Mouse (Mus musculus) hindbrain, embryonic 14.5 days (tissue): ENCODE results near the gene Fam3b. TPM values are rescaled to one million over a fixed set of nuclear protein-coding genes. Genes with fewer than 3 reads are reported as not detected.
A peak's percentile ranks its signal among the peaks of the same experiment; 100 is the strongest.

ENCODE experiments used
- ATAC-seq: fragments of 200-750 bp; cut with Nextera tagmentation; 2 replicates; pipeline ENCODE4 v1.8.0; 2017; ENCODE audit warnings: moderate number of reproducible peaks, mild to moderate bottlenecking, moderate TSS enrichment, moderate library complexity; ENCODE audit not compliant: low FRiP score
- DNase-seq: peaks from one replicate; pipeline ENCODE4 v3.0.0-alpha.2; 2015; ENCODE audit warnings: low spot score
- H3K27ac ChIP-seq: fragments of 300-500 bp; sonication (generic); 2 replicates; pipeline ENCODE4 v1.5.1; 2014; ENCODE audit warnings: mild to moderate bottlenecking, moderate library complexity
- H3K27me3 ChIP-seq: fragments of 300-500 bp; sonication (generic); 2 replicates; pipeline ENCODE4 v1.6.1; 2014; ENCODE audit warnings: mild to moderate bottlenecking, low read length, mixed read lengths; ENCODE audit not compliant: control insufficient read depth, insufficient read depth
- H3K36me3 ChIP-seq: fragments of 300-500 bp; sonication (generic); replicated peaks from 2 replicates; pipeline ENCODE4 v1.6.1; 2014; ENCODE audit not compliant: control insufficient read depth, insufficient read depth
- H3K4me1 ChIP-seq: fragments of 300-500 bp; sonication (generic); replicated peaks from 2 replicates; pipeline ENCODE4 v1.6.1; 2014; ENCODE audit warnings: antibody characterized with exemption, low read length, mixed read lengths; ENCODE audit not compliant: control insufficient read depth, insufficient read depth
- H3K4me2 ChIP-seq: fragments of 300-500 bp; sonication (generic); replicated peaks from 2 replicates; pipeline ENCODE4 v1.6.1; 2014; ENCODE audit warnings: mild to moderate bottlenecking, moderate library complexity
- H3K4me3 ChIP-seq: fragments of 300-500 bp; sonication (generic); replicated peaks from 2 replicates; pipeline ENCODE4 v1.5.1; 2014; ENCODE audit warnings: mild to moderate bottlenecking, low read length
- H3K9ac ChIP-seq: fragments of 300-500 bp; sonication (generic); 2 replicates; pipeline ENCODE4 v1.6.1; 2014
- H3K9me3 ChIP-seq: fragments of 300-500 bp; sonication (generic); 2 replicates; pipeline ENCODE4 v1.6.1; 2016; ENCODE audit warnings: low read length; ENCODE audit not compliant: control insufficient read depth
- WGBS: fragments of 180-500 bp; shearing (Covaris S2); extraction: QIAGEN DNeasy Blood & Tissue Kit; methylation state at CpG from one replicate; pipeline ENCODE4 v1.1.7; 2014; 5-methylcytosine and 5-hydroxymethylcytosine counted together
- polyA plus RNA-seq: library from polyadenylated mRNA; unstranded; fragments of >200 nt; fragmentation: Nextera tagmentation; extraction: Ambion mirVana; gene quantifications from 2 replicates; pipeline ENCODE4 v1.2.1, GENCODE M21; 2014

Gene Fam3b
- not detected in 2 replicates for polyA plus RNA-seq

GRCm38 (mm10) chr16:97514099-97514940 lies at the start of gene Fam3b:
Gene Fam3b (minus strand): TSS chr16:97514816.
- Histone ChIP-seq H3K4me3 (no peak within 1 kb of the TSS), H3K27ac (no peak within 1 kb of the TSS), H3K4me1 (no peaks in the 10 kb centered on the region), H3K36me3 (no peaks in the 10 kb centered on the region), H3K9me3 (no peaks in the 10 kb centered on the region), H3K27me3 (no peaks in the 10 kb centered on the region), H3K4me2 (no peak within 1 kb of the TSS), H3K9ac (no peak within 1 kb of the TSS)
- DNase-seq (no peak), ATAC-seq (no peak)
- WGBS: 76% methylated on average over 4 of the region's 4 CpGs

GRCm38 (mm10) chr16:97544340-97544739 lies 29.7 kb upstream of the Fam3b start:
- ATAC-seq: no peak

GRCm38 (mm10) chr16:97536859-97537258 lies 22.2 kb upstream of the Fam3b start:
- H3K36me3 ChIP-seq: no peaks in the 10 kb centered on the region
- no peak for DNase-seq
- peaks cover 9% of the 10 kb centered on the region; the same call in 1 of the 2 replicates for H3K9me3 ChIP-seq
- 0 out of 2 replicates have a peak, but pooled peaks cover 4% of the 10 kb centered on the region for H3K4me1 ChIP-seq
- no peak overlapping the region for H3K4me2 ChIP-seq
- H3K27me3 ChIP-seq: no peaks in the 10 kb centered on the region
- WGBS: 75% methylated on average over 1 of the region's 1 CpGs
- H3K27ac ChIP-seq: no peak overlapping the region
- H3K4me3 ChIP-seq: no peak overlapping the region
- no peak for ATAC-seq
- no peak overlapping the region for H3K9ac ChIP-seq

More at GRCm38 (mm10) chr16:97544340-97544739, 29.7 kb upstream of the Fam3b start:
- H3K4me2 ChIP-seq: no peak overlapping the region
- no peak overlapping the region for H3K27ac ChIP-seq
- WGBS: 78% methylated on average over 4 of the region's 4 CpGs
- DNase-seq: no peak
- no peak overlapping the region for H3K4me3 ChIP-seq
- no peaks in the 10 kb centered on the region for H3K27me3 ChIP-seq
- H3K4me1 ChIP-seq: no peaks in the 10 kb centered on the region
- no peaks in the 10 kb centered on the region for H3K36me3 ChIP-seq
- H3K9me3 ChIP-seq: peaks cover 9% of the 10 kb centered on the region; the same call in 1 of the 2 replicates
- H3K9ac ChIP-seq: no peak overlapping the region

DNA sequence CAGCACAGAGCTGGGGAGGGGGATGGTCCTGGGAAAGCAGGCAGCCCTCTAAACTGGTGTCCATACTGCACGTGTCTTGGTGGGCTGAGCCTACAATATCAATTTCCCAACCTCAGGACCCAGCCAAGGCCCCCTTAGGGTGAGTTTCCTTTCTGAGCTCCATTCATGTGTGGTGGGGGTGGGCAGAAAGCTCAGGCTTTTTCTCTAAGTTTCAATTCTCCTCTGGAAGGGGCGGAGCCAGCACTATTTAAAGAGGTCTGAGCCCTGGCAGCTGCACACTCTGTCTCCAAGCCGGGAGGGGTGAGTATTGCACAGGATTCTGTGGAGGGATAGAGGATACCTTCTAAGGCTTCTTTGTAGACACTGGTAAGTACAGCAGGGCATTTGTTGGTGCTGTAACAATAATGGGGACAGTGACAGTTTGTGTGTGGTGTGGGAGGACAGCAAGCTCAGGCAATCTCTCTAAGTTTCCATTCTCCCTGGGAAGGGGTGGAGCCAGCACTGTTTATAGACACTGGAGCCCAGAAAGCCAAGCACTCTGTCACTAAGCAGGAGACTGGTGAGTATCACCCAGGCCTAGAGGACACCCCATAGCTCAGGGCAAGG lies 21.3 kb upstream of the Fam3b start:
- DNase-seq (peak; percentile 28), ATAC-seq (peak; percentile 84)
- Histone ChIP-seq H3K4me1 (0 out of 2 replicates have a peak, but pooled peaks cover 4% of the 10 kb centered on the region), H3K4me2 (peak overlapping the region; percentile 15; the same call in 1 of the 2 replicates), H3K9me3 (peaks cover 1% of the 10 kb centered on the region; the same call in 1 of the 2 replicates), H3K4me3 (no peak overlapping the region), H3K27ac (peak overlapping the region; percentile 41; the same call in 1 of the 2 replicates), H3K36me3 (no peaks in the 10 kb centered on the region), H3K27me3 (no peaks in the 10 kb centered on the region), H3K9ac (no peak overlapping the region)
- WGBS: 7% methylated on average over 3 of the region's 3 CpGs

DNA sequence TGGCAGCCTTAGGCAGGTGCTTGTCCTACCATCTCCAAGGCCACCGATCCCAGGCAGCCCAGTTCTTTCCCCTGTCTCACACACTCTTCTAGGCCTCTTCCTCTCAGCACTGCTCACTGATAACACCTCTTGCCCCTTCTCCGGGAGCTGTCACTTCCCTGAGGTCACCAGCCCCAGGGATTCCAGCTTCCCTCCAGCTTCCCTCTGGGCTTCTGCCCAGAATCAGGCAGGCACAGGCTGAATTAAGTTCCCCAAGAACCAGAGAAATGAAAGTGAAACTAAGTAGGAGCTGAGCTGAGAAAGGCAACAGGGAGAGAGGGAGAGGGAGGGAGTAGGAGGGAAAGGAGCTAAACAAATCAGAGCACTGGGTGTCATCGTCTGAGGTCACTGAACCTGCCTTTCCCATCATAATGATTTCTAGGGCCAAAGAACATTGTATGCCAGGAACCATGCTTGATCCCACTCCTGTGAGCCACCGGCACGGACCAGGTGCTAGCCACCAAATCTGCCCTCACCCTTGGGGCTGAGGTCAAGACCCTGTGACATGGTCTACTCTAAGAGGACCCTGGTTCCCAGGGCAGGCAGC lies 20.4 kb upstream of the Fam3b start:
- ATAC-seq: peak; percentile 23; the same call in 1 of the 2 replicates
- no peak overlapping the region for H3K9ac ChIP-seq
- no peaks in the 10 kb centered on the region for H3K9me3 ChIP-seq
- no peak overlapping the region for H3K4me3 ChIP-seq
- 0 out of 2 replicates have a peak overlapping the region, but pooled peaks have one; percentile 10 for H3K4me2 ChIP-seq
- H3K4me1 ChIP-seq: 0 out of 2 replicates have a peak, but pooled peaks cover 4% of the 10 kb centered on the region
- WGBS: 49% methylated on average over 5 of the region's 5 CpGs
- H3K27ac ChIP-seq: peak overlapping the region; percentile 41; the same call in 1 of the 2 replicates
- DNase-seq: no peak
- H3K27me3 ChIP-seq: no peaks in the 10 kb centered on the region
- no peaks in the 10 kb centered on the region for H3K36me3 ChIP-seq

- H3K4me3 ChIP-seq: no peak overlapping the region
- 0 out of 2 replicates have a peak overlapping the region, but pooled peaks have one; percentile 10 for H3K4me2 ChIP-seq
- H3K9ac ChIP-seq: no peak overlapping the region
- no peaks in the 10 kb centered on the region for H3K36me3 ChIP-seq
- H3K9me3 ChIP-seq: no peaks in the 10 kb centered on the region
- DNase-seq: no peak
- H3K27me3 ChIP-seq: no peaks in the 10 kb centered on the region
- ATAC-seq: no peak
- 78% methylated on average over 1 of the region's 1 CpGs for WGBS
- H3K27ac ChIP-seq: peak overlapping the region; percentile 41; the same call in 1 of the 2 replicates
- H3K4me1 ChIP-seq: 0 out of 2 replicates have a peak, but pooled peaks cover 4% of the 10 kb centered on the region
These were observed 19.8 kb upstream of the Fam3b start for GRCm38 (mm10) chr16:97534448-97534847.

- DNase-seq: no peak
- H3K4me2 ChIP-seq: no peak overlapping the region
- no peaks in the 10 kb centered on the region for H3K27me3 ChIP-seq
- no peak overlapping the region for H3K27ac ChIP-seq
- 96% methylated on average over 5 of the region's 5 CpGs for whole genome bisulfite sequencing
- ATAC-seq: no peak
- H3K4me1 ChIP-seq: 0 out of 2 replicates have a peak, but pooled peaks cover 4% of the 10 kb centered on the region
- no peaks in the 10 kb centered on the region for H3K36me3 ChIP-seq
- H3K9me3 ChIP-seq: no peaks in the 10 kb centered on the region
- no peak overlapping the region for H3K9ac ChIP-seq
- H3K4me3 ChIP-seq: no peak overlapping the region
These were observed 19.1 kb upstream of the Fam3b start for GRCm38 (mm10) chr16:97533751-97534150.

DNA sequence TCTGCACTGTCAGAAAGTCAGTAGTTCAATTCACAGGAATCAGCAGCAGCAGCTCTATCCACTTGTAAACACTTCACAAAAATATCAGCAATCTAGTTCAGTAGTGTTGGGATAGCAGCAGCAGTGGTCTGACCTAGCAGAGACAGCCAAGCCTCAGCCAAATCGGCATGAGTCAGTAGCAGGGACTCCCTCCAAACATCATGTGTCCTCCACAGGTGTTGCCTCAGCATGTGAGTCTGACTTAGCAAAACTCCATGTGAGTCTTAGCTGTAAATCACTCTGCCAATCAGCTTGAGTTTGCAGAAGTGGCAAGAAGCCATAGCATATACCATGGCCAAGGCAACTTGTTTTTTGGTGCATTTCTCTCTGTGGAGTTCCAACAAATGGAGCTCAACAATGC lies 18.5 kb upstream of the Fam3b start:
- Histone ChIP-seq H3K27me3 (no peaks in the 10 kb centered on the region), H3K36me3 (no peaks in the 10 kb centered on the region), H3K9ac (no peak overlapping the region), H3K4me2 (no peak overlapping the region), H3K27ac (no peak overlapping the region), H3K4me1 (0 out of 2 replicates have a peak, but pooled peaks cover 4% of the 10 kb centered on the region), H3K4me3 (no peak overlapping the region), H3K9me3 (no peaks in the 10 kb centered on the region)
- no peak for DNase-seq
- 90% methylated on average over 1 of the region's 1 CpGs for WGBS
- ATAC-seq: no peak

GRCm38 (mm10) chr16:97529241-97529640 lies 14.6 kb upstream of the Fam3b start:
- H3K27ac ChIP-seq: no peak overlapping the region
- H3K27me3 ChIP-seq: no peaks in the 10 kb centered on the region
- H3K36me3 ChIP-seq: no peaks in the 10 kb centered on the region
- H3K9ac ChIP-seq: no peak overlapping the region
- H3K4me2 ChIP-seq: no peak overlapping the region
- ATAC-seq: no peak
- WGBS: 84% methylated on average over 2 of the region's 2 CpGs
- H3K4me3 ChIP-seq: no peak overlapping the region
- no peaks in the 10 kb centered on the region for H3K4me1 ChIP-seq
- H3K9me3 ChIP-seq: no peaks in the 10 kb centered on the region
- DNase-seq: no peak
